Mouse (Mus musculus) embryonic facial prominence, embryonic 11.5 days (tissue): ENCODE measurements at regions not wholly inside any gene's neighbourhood (a gene's known extent, or its start where the extent isn't known, plus 50 kb on each side); places are given as distances from the start of the nearest gene placed in this dataset.

Experiments
- ATAC-seq: fragments of 200-750 bp; cut with Nextera tagmentation; replicated peaks from 2 replicates; pipeline ENCODE4 v1.8.0; 2017; ENCODE audit warnings: low read depth; ENCODE audit not compliant: insufficient number of reproducible peaks, low FRiP score, low TSS enrichment
- DNase-seq: peaks from one replicate; pipeline ENCODE4 v3.0.0-alpha.2; 2015; ENCODE audit warnings: low spot score
- H3K27ac ChIP-seq: fragments of 300-500 bp; sonication (generic); replicated peaks from 2 replicates; pipeline ENCODE4 v1.5.1; 2014; ENCODE audit warnings: mild to moderate bottlenecking, low read depth, low read length, control low read depth
- H3K27me3 ChIP-seq: fragments of 300-500 bp; sonication (generic); 2 replicates; pipeline ENCODE4 v1.6.1; 2014; ENCODE audit warnings: mild to moderate bottlenecking, low read length, moderate library complexity, mixed read lengths; ENCODE audit not compliant: control insufficient read depth, insufficient read depth
- H3K36me3 ChIP-seq: fragments of 300-500 bp; sonication (generic); replicated peaks from 2 replicates; pipeline ENCODE4 v1.6.1; 2014; ENCODE audit warnings: low read depth, mild to moderate bottlenecking, low read length, moderate library complexity, mixed read lengths; ENCODE audit not compliant: control insufficient read depth, insufficient read depth
- H3K4me1 ChIP-seq: fragments of 300-500 bp; sonication (generic); 2 replicates; pipeline ENCODE4 v1.6.1; 2014; ENCODE audit warnings: low read length, mixed read lengths; ENCODE audit not compliant: control insufficient read depth, insufficient read depth
- H3K4me2 ChIP-seq: fragments of 300-500 bp; sonication (generic); 2 replicates; pipeline ENCODE4 v1.6.1; 2014; ENCODE audit warnings: low read depth, mild to moderate bottlenecking, control low read depth, low read length, moderate library complexity
- H3K4me3 ChIP-seq: fragments of 300-500 bp; sonication (generic); 2 replicates; pipeline ENCODE4 v1.5.1; 2014; ENCODE audit warnings: low read depth, low read length, control low read depth
- H3K9ac ChIP-seq: fragments of 300-500 bp; sonication (generic); replicated peaks from 2 replicates; pipeline ENCODE4 v1.6.1; 2014; ENCODE audit warnings: mild to moderate bottlenecking, control low read depth, low read length
- H3K9me3 ChIP-seq: fragments of 300-500 bp; sonication (generic); replicated peaks from 2 replicates; pipeline ENCODE4 v1.6.1; 2016; ENCODE audit warnings: mild to moderate bottlenecking, low read length, inconsistent platforms, mixed read lengths; ENCODE audit not compliant: control insufficient read depth
- WGBS: fragments of 180-500 bp; shearing (Covaris S2); extraction: QIAGEN DNeasy Blood & Tissue Kit; methylation state at CpG from one replicate; pipeline ENCODE4 v1.1.7; 2014; 5-methylcytosine and 5-hydroxymethylcytosine counted together

DNA sequence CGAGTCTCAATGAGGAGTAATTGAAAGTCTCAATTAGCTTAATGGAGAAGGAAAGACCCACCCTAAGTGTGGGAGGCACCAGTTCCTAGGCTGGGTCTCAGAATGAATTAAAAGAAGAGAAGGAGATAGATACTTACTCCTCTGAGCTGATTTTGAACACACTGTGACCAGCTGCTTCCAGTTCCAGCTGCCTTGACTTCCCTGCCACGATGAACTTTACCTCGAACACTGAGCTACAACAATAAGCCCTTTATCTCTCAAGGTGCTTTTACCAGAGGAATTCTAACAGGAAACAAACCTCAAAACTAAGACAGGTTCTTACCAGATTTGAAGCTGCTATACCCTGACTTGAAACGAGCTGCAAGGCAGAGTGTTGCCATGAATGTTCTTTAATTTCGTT, 703.5 kb upstream of the Adgra3 start:
- Histone ChIP-seq H3K27me3 (no peaks in the 10 kb centered on the region), H3K9ac (no peak overlapping the region), H3K4me3 (no peak overlapping the region), H3K9me3 (no peaks in the 10 kb centered on the region), H3K27ac (no peak overlapping the region), H3K4me1 (no peaks in the 10 kb centered on the region), H3K4me2 (no peak overlapping the region), H3K36me3 (no peaks in the 10 kb centered on the region)
- DNase-seq (no peak), ATAC-seq (no peak)
- WGBS, result 64% methylated on average over 5 of the region's 5 CpGs

DNA sequence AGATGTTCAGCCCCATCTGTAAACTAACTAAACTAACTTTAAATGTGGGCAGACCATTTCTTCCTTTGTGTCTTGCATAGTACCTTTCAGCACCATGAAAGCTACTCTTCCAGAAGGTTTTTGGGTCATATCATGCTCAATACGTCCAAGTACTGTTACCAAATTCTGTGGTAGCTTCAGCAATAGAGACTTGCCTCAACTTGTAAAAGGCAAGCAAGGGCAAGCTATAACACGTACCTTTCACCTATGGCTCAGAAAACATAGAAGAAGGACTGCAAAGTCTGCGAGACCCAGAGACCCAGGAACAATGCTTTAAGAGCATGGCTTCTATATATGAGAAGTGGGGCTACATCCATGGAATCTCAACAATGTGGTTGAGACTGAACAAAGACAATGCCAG, 701.6 kb upstream of the Adgra3 start:
- Histone ChIP-seq H3K4me3 (no peak overlapping the region), H3K36me3 (no peaks in the 10 kb centered on the region), H3K9me3 (no peaks in the 10 kb centered on the region), H3K9ac (no peak overlapping the region), H3K4me2 (no peak overlapping the region), H3K27me3 (no peaks in the 10 kb centered on the region), H3K4me1 (no peaks in the 10 kb centered on the region), H3K27ac (no peak overlapping the region)
- no peak for ATAC-seq
- 85% methylated on average over 3 of the region's 3 CpGs for WGBS
- no peak for DNase-seq

DNA sequence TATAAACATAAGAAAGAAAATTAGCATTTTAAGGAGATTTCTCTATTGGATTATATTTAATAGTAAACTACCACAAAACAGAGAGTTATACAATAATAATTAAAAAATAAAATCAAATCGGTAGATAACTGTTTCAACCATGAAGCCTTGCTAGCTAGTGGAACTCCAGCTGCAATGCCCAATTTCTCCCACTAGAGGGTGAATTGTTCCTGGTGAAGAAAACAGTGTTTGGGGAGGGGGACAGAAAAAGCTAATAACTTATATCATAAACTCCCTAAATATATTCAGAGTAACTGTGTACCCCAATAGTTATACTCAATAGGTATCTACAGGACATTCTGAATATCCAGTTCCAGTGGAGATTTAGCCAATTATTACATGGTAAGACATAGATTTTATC, 694.0 kb upstream of the Adgra3 start:
- no peak overlapping the region for H3K4me3 ChIP-seq
- no peaks in the 10 kb centered on the region for H3K9me3 ChIP-seq
- 75% methylated on average over 1 of the region's 1 CpGs for WGBS
- no peaks in the 10 kb centered on the region for H3K36me3 ChIP-seq
- DNase-seq (peak; percentile 66), ATAC-seq (no peak)
- no peaks in the 10 kb centered on the region for H3K27me3 ChIP-seq
- H3K27ac ChIP-seq, result no peak overlapping the region
- H3K4me1 ChIP-seq, result no peaks in the 10 kb centered on the region
- no peak overlapping the region for H3K9ac ChIP-seq
- H3K4me2 ChIP-seq, result no peak overlapping the region

DNA sequence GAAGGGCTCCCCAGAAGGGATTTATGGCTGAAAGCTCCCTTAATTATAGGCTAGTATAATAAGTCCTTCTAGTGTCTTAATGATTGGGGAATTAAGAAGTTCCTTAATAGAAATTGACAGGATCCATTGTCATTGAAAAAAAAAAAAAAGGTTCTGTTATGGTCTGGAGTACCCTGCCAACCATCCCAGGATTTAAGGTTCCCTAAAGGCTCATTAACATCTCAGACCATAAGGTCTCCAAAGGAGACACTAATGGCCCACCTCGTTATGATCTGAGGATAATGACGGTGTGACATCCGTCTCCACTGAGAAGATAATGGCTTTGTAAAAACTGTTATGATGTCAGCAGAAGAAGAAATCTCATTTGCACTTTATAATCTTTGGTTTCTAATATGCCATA, 692.6 kb upstream of the Adgra3 start:
- H3K27me3 ChIP-seq, result no peaks in the 10 kb centered on the region
- H3K36me3 ChIP-seq, result no peaks in the 10 kb centered on the region
- H3K4me1 ChIP-seq, result no peaks in the 10 kb centered on the region
- no peak overlapping the region for H3K27ac ChIP-seq
- no peak overlapping the region for H3K4me3 ChIP-seq
- no peaks in the 10 kb centered on the region for H3K9me3 ChIP-seq
- DNase-seq (no peak), ATAC-seq (no peak)
- no peak overlapping the region for H3K4me2 ChIP-seq
- H3K9ac ChIP-seq, result no peak overlapping the region
- 55% methylated on average over 3 of the region's 3 CpGs for WGBS

DNA sequence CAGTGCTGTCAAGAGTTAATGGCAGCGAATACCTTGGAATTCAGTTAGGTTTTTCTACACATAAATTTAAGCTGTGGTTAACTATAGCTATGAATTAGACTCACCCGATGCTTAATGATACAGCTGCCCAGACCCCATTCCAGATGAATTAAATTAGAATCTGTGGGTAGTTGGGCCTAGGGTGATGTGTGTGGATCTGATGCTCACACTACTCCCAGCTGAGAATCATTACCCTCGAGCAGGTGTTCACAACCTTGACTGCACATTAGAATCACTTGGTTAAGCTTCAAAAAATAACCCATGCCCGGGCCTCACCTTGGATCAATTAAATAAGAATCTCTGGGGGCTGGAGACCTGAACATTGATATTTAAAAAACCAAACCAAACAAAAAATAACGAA, 684.2 kb upstream of the Adgra3 start:
- Histone ChIP-seq H3K4me2 (no peak overlapping the region), H3K4me1 (no peaks in the 10 kb centered on the region), H3K4me3 (no peak overlapping the region), H3K9me3 (no peaks in the 10 kb centered on the region), H3K36me3 (no peaks in the 10 kb centered on the region), H3K9ac (no peak overlapping the region), H3K27me3 (no peaks in the 10 kb centered on the region), H3K27ac (no peak overlapping the region)
- 55% methylated on average over 5 of the region's 5 CpGs for WGBS
- peak; percentile 36 for DNase-seq
- no peak for ATAC-seq

DNA sequence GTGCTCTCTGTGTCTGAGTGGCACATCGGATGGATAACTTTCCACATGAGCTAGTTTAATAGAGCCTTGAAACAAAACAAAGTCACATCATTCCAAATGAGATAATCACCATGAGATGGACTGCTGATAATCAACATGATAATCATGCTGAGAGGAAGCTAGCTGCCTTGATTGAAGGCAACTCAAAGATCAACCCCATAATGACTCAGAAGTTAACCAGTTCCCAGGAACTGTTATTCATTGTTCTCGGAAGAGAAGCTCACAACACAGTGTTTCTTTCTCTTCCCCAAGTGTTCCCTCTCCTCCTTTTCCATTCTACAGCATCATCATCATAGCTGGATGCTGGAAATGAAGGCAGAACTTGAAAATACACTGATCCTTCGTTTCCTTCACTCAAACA, 674.9 kb upstream of the Adgra3 start:
- ATAC-seq (no peak), DNase-seq (no peak)
- Histone ChIP-seq H3K36me3 (no peaks in the 10 kb centered on the region), H3K9ac (no peak overlapping the region), H3K27me3 (no peaks in the 10 kb centered on the region), H3K27ac (no peak overlapping the region), H3K9me3 (no peaks in the 10 kb centered on the region), H3K4me3 (no peak overlapping the region), H3K4me2 (no peak overlapping the region), H3K4me1 (no peaks in the 10 kb centered on the region)
- 72% methylated on average over 3 of the region's 3 CpGs for WGBS

DNA sequence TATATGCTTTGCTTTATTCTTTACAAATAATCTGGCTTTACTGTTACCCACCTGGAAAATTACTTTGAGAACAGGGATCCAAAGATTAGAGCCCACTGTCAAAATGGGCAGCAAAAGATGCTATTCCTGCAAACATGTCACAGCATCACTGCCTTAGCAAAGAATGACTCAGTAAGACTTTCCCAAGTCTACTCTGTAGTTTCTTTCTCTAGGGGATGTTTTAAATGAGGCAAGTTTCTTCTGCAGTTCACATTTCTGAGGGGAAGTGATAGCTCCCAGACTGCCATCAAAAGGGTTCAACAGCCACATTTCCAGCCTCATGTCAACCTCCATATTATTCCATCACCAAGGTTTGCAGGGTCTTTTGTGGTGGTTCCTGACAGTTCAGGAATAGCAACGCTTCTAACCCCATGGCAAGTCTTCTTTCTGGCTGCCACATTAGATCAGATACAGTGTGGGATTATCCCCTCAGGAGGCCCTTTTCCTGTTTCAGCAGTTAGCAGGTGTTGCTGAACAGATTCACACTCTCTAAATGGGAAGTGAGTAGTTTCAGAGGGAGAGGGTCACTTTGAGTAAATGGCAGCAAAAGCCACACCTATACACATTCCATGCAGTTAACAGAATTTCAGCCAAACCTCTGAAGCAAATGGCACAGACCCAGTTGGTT, 669.7 kb upstream of the Adgra3 start:
- 68% methylated on average over 1 of the region's 1 CpGs for WGBS
- ATAC-seq (no peak), DNase-seq (no peak)
- H3K27ac ChIP-seq, result no peak overlapping the region
- H3K4me1 ChIP-seq, result no peaks in the 10 kb centered on the region
- H3K4me3 ChIP-seq, result no peak overlapping the region
- no peaks in the 10 kb centered on the region for H3K27me3 ChIP-seq
- no peak overlapping the region for H3K4me2 ChIP-seq
- H3K9ac ChIP-seq, result no peak overlapping the region
- no peaks in the 10 kb centered on the region for H3K36me3 ChIP-seq
- no peaks in the 10 kb centered on the region for H3K9me3 ChIP-seq

DNA sequence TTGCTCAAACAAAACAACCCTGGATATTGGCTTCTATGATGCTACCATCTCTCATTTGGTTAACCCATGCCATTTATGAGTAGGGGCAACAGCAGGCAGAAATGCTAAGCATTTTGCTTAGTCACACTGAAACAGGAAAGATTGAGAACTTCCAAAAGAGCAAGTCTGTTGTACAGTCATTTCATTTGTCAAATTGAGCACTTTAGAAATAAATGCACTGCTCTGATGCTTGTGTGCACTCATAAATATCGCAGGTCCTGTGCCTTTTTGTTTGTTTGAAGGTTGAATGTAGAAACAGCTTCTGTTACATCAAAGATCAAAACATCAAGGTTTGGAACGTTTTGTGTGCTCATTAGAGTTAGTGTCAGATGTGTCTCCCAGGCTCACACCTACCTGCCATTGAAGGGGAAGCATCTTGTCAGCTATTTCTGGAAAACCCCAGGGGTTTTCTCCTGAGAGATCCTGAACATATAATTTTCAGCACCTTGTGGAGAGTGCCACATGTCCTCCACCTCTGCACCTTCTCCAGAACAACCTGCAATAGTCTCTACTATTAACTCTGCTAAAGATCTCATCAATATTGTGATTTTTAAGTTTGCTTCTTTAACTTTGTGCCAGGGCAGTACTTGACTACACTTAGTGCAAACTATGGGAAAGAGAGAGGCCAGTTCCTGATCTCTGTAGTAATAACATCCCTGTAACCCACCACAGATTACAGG, 648.3 kb upstream of the Adgra3 start:
- WGBS, result 64% methylated on average over 2 of the region's 2 CpGs
- Histone ChIP-seq H3K4me1 (no peaks in the 10 kb centered on the region), H3K4me2 (no peak overlapping the region), H3K4me3 (no peak overlapping the region), H3K9ac (no peak overlapping the region), H3K9me3 (no peaks in the 10 kb centered on the region), H3K27ac (no peak overlapping the region), H3K27me3 (no peaks in the 10 kb centered on the region), H3K36me3 (no peaks in the 10 kb centered on the region)
- DNase-seq, result no peak
- ATAC-seq, result no peak
